Mouse (Mus musculus): ENCODE data around the gene Slc35a1. TPM values are rescaled to one million over a fixed set of nuclear protein-coding genes. Genes with fewer than 3 reads are reported as not detected.

Gene Slc35a1
- total RNA-seq, 2 experiments from 2014 or later, result 34.8 to 39.7 TPM

DNA sequence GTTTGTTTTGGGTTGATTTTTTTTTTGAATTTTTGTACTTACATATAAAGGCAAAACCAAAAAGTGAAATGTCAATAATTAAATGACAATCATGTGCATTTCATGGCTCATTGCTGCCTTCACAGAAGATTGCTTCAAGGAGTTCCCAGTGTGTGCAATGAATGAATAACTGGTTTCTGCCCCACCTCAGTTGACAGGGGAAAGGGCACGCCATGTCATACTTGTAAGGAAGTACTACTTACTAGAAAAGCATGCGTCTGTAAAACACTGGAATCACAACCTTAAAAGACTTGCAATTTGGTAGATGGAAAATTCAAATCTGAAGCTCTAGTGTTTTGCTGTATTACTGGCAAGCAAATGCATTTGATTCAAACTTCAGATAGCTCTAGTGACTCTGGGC is 28.2 kb downstream of the Slc35a1 start:
- DNase-seq (ENCODE audit: low spot score in 2 of 2), result no peak

DNA sequence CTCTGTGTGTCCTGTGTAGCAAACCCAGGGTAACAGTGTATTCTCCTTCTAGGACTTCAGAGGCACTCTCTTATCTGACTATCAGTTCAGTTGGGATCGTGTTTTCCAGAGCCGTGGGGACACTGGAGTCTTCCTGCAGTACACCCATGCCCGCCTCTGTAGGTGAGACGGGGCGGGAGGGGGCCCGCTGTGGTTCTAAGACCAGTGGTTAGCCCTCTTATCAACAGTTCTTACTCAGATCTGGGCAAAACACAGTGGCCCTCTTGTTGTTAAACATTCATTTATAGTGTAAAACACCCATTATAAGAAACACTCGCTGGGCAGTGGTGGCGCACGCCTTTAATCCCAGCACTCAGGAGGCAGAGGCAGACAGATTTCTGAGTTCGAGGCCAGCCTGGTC is 31.1 kb downstream of the Slc35a1 start:
- no peak for DNase-seq (ENCODE audit: low spot score in 2 of 2)

DNA sequence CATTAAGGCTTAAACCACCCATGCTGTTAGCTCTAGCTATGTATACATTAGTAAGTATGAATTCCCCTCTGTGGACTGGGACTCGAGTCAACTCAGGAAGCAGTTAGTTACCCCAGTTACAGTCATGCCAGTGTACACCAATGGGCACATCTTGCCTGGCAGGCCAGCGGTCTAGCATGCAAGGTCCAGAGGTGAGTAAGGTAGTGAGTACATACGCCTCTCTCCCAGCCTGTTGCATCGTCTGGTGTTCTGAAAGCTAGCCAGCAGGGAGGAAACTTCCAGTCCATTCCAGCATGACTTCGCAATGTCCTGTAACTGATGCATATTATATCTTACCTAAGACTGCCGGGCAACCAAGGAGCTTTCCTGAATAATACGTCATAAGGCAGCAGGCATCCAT is 34.1 kb downstream of the Slc35a1 start:
- DNase-seq (ENCODE audit: low spot score in 2 of 2), result no peak

DNA sequence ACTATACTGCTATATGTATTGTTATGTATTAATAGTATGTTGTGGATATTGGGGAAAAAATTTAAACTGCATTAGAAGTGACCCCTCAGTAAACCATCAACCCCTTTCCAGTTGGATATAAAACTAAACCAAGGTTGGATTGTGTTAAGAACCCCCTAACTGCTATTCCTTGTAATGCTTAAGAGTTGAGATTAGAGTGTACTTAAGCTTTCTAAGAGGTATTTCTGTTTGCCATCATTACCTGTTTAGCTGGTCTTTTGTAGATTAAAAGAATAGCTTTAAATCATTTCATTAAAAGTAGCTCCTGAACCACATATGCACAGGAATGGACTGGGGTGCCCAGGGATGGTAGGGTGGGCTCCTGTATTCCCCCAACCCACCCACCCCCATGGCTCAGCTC is 42.5 kb downstream of the Slc35a1 start:
- DNase-seq (ENCODE audit: low spot score in 2 of 2), result no peak

DNA sequence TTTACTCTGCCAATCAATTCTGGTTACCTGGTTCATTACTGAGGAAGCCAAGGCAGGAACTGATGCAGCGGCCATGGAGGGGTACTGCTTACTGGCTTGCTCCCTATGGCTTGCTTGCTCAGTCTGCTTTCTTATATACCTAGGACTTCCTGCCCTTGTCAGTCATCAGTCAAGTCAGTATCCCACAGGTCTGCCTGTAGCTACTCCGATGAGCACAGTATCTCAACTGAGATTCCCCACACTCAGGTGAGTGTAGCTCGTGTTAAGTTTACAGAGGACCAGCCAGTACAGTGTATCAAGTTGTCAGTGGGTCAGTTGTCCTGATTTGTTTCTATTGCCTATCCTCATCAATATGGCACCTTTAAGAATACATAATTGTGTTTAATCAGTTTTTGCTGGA is 46.5 kb downstream of the Slc35a1 start:
- no peak for DNase-seq (ENCODE audit: low spot score in 2 of 2)

DNA sequence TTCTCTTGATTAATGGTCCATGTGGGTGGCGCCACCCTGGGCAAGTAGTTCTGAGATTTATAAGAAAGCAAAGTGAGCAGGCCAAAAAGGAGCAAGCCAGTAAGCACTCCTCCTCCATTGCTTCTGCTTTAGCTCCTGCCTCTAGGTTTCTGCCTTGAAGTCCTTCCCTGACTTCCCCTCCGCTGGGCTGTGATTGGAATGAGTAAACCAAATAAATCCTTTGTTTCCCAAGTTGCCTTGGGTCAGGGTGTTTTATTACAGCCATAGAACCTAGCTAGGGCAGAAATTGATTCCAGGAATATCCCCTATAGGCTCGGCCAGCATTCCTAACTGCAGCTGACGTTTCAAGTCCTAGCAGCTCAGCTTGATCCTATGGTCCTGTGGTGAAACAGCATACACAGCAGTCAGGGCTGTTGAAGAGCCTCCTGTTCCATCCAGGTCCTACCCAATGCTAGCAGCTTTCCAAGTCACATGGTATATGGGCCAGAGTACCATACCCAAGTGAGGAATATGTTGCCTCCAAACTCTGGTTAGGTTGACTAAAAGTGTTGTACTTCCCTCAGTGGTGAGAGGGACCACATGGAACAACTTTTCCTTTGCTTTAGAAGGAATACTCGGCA is 47.4 kb downstream of the Slc35a1 start:
- no peak for DNase-seq (ENCODE audit: low spot score in 2 of 2)

DNA sequence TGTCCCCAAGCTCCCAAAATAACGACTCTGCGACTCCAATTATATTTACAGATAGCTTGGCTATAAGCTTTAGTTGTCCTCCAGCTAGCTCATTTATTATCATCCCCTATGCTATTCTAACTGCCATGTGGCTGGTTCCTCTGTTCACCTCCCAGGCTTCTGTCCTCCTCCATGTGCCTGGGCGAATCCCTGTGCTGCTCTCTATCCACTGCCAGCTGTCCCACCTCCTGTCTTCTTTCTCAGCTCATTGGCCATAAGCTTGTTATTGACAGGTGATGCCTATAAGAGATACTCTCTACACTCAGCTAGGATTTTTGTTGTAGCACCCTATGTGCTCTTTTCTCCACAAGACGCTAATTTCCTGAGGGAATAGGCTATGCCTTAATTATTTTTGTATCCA is 49.4 kb downstream of the Slc35a1 start:
- no peak for DNase-seq (ENCODE audit: low spot score in 2 of 2)

DNA sequence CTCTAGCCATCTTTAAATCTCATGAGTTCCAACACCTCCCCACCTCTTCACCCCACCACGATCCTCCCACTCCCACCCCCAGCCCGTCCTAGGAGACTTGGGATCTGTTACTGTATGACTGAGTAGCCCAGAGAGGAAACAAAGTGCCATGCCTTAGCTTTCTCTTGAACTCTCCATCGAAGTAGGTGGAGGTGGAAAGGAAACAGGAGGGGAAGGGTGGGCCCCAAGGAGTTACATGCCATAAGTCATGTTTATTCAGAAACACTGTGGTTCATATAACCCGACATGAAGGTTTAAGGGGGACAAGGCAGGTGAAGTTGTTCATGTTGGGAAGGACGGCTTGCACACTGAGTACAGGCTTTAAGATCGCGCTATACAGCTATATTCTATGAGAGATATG is 49.9 kb downstream of the Slc35a1 start:
- no peak for DNase-seq (ENCODE audit: low spot score in 2 of 2)

DNA sequence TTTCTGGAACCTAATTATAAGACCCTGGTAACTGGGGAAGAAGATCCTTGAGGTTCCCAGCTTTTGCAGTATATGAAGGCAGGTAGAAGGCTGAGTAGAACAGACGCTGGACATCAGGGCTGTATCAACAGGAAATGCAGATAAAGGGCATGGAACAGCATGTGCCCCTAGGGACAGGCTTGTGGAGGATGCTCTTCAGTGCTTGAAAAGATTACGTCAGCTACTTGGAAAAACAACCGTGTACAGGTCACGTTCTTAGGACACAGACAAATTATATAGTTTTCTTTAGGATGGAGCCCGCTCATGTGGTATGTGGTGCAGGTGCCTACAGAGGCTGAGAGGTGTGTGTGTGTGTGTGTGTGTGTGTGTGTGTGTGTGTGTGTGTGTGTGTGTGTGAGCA is 51.2 kb downstream of the Slc35a1 start:
- no peak for DNase-seq (ENCODE audit: low spot score in 2 of 2)

DNA sequence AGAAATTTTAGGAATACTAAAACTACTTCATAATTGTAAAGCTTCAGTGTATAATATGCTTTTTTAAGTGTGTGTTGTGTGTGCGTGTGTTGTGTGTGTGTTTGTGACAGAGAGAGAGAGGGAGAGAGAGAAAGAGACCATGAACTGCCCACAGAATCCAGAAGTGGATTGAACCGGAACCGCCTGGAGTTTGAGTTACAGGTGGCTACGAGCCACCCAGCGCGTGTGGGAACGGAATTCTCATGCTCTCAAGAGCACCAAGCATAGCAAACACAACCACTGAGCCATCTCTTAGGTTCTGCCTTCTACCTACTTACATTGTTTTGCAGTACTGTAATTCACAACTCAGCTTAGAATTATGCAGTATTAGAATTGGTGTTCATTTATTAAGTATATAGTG is 53.1 kb downstream of the Slc35a1 start:
- DNase-seq (ENCODE audit: low spot score in 2 of 2), result no peak

DNA sequence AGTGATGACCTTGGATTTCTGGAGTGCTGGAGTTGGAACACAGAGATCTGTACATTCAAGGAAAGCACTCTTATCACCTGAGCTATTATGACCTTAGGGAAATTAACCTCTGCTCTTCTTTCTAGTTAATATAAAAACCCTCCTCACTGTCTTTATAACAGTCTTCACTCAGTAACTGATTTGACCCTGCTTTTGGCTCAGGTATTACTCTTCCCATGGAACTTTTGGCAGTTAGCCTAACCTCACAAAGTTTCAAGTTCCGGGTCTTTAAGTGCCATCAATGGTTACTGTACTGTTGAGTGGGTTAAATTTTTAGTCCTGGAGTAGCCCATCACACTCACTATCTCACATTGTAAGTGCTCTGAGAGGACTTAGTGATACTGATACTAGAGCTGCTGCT is 57.3 kb downstream of the Slc35a1 start:
- DNase-seq (ENCODE audit: low spot score in 2 of 2), result no peak

DNA sequence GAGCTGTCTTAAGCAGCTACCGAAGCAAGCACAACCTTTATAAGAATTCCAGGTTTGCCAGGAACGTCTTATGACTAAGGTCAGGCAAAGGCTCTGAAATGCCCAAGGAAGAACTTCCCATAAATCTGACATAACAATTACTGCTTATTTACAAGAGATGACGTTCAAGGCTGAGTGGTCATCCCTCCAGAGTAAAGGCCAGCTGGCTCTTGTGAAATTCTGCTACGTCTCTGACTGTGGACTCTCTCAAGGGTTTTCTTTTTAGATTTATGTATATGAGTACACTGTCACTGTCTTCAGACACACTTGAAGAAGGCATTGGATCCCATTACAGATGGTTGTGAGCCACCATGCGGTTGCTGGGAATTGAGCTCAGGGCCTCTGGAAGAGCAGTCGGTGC is 60.8 kb downstream of the Slc35a1 start:
- no peak for DNase-seq (ENCODE audit: low spot score in 2 of 2)

DNA sequence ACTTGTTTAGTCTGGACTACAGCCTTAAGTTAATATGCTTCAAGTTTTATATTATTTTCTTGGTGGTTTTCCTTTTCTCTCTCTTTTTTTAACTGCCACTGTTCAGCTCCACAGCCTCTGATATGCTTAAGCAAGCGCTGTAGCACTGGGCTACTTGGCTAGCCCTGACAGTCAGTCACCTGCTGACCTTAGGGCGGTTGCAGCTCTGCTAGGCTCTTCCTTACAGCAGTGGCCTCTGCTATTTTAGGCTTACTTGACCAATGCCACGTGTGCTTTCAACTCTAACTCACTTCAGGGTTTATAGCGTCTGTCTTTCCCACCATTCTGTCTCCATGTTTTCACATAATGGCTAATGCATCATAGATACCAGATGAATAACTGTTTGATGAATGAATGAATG is 61.7 kb downstream of the Slc35a1 start:
- DNase-seq (ENCODE audit: low spot score in 2 of 2), result no peak

DNA sequence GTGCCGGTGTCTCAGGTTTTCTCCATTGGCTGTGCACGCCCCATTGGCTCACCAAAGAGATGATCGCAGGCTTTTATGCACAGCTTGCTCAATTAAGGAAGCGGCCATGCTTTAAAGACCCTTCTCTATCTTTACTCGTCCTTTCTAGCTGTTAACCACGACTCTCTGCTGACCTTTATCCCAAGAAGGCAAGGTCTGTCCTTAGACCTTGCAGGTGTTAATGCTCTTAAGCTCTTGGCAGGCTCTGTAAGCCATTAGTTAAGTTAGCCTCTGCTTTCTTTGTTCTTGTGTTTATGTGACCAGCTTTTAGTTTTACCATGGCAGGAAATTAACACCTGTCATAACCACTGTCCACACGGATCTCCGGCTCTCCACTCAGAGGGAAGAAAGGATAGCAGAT is 71.1 kb downstream of the Slc35a1 start:
- no peak for DNase-seq (ENCODE audit: low spot score in 2 of 2)

DNA sequence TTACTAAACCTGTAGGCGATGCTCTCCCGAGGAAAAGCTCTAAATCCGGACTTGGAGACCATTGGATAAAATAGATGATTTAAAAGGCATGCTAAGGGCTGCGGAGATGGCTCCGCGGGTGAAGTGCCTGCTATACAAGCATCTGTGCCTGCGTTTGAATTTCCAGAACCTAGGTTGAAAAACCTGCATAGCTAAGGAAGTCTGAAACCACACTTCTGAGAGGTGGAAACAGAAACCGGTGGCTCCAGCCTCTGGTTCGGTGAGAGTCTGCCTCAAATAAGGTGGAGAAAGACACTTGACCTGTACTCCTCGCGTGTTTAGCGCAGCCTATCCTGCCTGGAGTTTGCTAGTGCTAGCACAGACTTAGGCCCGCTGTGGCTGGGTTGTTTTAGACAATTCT is 71.9 kb downstream of the Slc35a1 start:
- DNase-seq (ENCODE audit: low spot score in 2 of 2), result no peak

DNA sequence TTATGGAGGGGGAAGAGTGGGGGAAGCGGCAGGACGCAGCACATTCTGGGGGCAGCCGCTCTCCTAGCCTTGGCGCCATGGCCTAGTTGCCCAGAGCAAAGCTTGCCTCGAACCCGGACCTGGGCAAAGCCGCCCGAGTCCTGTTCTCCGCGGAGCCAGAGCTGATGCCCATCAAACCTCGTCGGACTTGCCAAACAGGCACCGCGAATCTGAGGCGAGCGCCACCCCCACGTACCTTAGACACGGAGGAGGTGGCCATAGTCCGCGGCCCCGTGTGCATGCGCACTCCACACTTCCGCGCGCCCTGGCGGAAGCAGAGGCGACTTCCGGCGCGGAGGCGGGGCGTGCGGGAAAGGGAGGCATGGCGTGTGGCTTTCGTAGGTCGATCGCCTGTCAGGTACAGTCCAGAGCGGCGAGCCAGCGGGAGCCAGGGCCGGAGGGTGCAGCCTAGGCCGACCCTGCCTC is 72.6 kb downstream of the Slc35a1 start, which contains the start of the genes Orc3 and Rars2:
Orc3 (minus strand) TSS at position 315 of the 465 bp plus-strand sequence.
Rars2 (plus strand) TSS at position 328 of the 465 bp plus-strand sequence.
- peak; percentile 92 to 93 for DNase-seq (ENCODE audit: low spot score in 2 of 2)

DNA sequence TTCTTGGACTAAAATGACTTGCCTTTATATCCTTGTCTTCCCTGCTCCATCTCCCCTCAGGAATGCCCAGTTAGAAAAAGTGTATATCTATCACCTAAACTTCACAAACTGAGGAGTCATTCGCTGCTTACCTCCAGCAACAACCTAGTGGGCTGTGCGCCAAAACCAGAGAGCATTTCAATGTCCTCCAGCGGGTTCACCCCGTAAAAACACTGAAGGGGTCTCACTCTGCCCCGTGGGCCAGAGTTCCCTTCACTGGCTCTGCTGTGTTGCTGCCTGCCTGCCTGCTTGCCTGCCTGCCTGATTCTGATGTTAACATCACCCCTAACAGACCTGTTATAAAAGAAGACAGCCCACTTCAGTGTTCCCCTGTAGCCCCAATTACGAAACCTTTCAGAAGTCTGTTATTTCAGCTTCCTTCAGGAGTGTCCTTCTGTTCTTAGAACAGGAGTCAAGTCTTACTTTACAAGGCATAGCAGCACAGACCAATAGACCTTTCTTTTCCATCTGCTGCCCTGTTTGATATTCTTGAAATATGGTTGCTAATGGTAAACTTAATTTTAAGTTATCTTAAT is 73.6 kb downstream of the Slc35a1 start:
- no peak for DNase-seq (ENCODE audit: low spot score in 2 of 2)

Other genes starting within 250 kb of the Slc35a1 start
- 10 to 100 TPM; 67.5 to 76.6 TPM for gene Akirin2, start 136.5 kb downstream of the Slc35a1 start, total RNA-seq (2021)
- 10 to 100 TPM; 48.4 to 48.9 TPM for gene Orc3, start 72.5 kb downstream of the Slc35a1 start, total RNA-seq (2021)
- 10 to 100 TPM; 31.7 to 31.9 TPM for gene Rars2, start 72.5 kb downstream of the Slc35a1 start, total RNA-seq (2021)
- under 1 TPM; 0.30 to 0.58 TPM for gene Cfap206, start 42.8 kb upstream of the Slc35a1 start, total RNA-seq (2021)
- gene Gm136, start 68.8 kb upstream of the Slc35a1 start, total RNA-seq (2021), result not detected
- 10 to 100 TPM; 15.8 to 19.9 TPM for gene Smim8, start 91.0 kb upstream of the Slc35a1 start, total RNA-seq (2021)
- 10 to 100 TPM; 12.7 to 16.2 TPM for gene Zfp292, start 195.5 kb upstream of the Slc35a1 start, total RNA-seq (2021)
- gene Cga, start 206.3 kb upstream of the Slc35a1 start, total RNA-seq (2021), result not detected